Mouse (Mus musculus): Measurements from ENCODE around the gene Prl8a8. TPM values are rescaled to one million over a fixed set of nuclear protein-coding genes. Genes with fewer than 3 reads are reported as not detected.

The Prl8a8 gene
- not detected in 2 replicates for polyA plus RNA-seq (2012; ENCODE audit: insufficient read depth, insufficient read length, missing spikeins)

GRCm38 (mm10) chr13:27513117-27513516 is at the start of gene Prl8a8:
Prl8a8 (minus strand) TSS chr13:27513217.
- H3K4me3 ChIP-seq (ENCODE audit: insufficient read depth, low read length): no peak within 1 kb of the TSS
- H3K4me1 ChIP-seq (ENCODE audit: control insufficient read depth, insufficient read depth, low read length): no peaks in the 10 kb centered on the region
- H3K27ac ChIP-seq (ENCODE audit: insufficient read depth, low read depth, low read length): no peak within 1 kb of the TSS
- no peak for TF ChIP-seq POLR2A (IDR thresholded peaks at IDR 0.05; ENCODE audit: borderline replicate concordance, low read depth, low read length)

DNA sequence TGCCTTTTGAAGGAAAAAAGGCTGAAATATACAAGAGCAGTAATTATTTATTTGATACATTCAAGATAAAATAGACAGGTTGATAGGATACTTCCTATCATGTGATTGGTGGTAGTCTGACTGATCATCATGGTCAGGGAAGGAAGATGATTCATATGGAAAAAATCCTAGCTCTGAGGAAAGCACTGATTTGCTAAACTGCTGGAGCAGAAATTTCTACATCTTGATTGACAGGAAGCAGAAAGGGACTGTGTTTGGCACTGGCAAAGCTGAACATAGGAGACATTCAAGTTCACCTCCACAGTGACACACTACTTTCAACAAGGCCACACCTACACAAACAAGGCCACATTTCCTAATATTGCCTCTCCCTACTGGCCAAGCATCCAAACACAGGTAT is 40.3 kb upstream of the Prl8a8 start:
- Histone ChIP-seq H3K4me1 (ENCODE audit: control insufficient read depth, insufficient read depth, low read length) (no peaks in the 10 kb centered on the region), H3K4me3 (ENCODE audit: insufficient read depth, low read length) (no peak overlapping the region), H3K27ac (ENCODE audit: insufficient read depth, low read depth, low read length) (no peak overlapping the region)
- TF ChIP-seq CTCF (IDR thresholded peaks at IDR 0.05; ENCODE audit: low read depth, low read length): no peak

- TF ChIP-seq CTCF (IDR thresholded peaks at IDR 0.05; ENCODE audit: low read depth, low read length) (no peak), POLR2A (IDR thresholded peaks at IDR 0.05; ENCODE audit: borderline replicate concordance, low read depth, low read length) (no peak)
- H3K4me1 ChIP-seq (ENCODE audit: control insufficient read depth, insufficient read depth, low read length): no peaks in the 10 kb centered on the region
- H3K27ac ChIP-seq (ENCODE audit: insufficient read depth, low read depth, low read length): no peak overlapping the region
- H3K4me3 ChIP-seq (ENCODE audit: insufficient read depth, low read length): no peak overlapping the region
These were observed 10.1 kb upstream of the Prl8a8 start for GRCm38 (mm10) chr13:27523156-27523555.

DNA sequence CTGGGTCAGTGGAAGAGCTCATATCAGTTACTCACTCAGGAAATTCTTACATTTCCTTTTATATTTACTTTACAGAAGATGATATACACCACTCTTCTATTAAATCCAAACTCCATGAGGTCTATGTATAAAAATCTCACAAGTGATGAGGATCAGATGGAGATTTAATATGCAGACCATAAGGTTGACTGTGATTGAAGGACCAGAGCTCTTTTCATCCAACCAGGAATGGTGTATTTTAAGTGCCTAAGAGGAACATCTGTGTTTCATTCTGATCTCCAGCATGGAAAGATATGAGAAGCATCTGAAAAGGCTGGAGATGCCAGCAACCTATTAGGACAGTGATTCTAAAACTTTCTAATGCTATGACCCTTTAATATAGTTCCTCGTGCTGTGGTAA is 5.4 kb downstream of the Prl8a8 start:
- Histone ChIP-seq H3K27ac (ENCODE audit: insufficient read depth, low read depth, low read length) (no peak overlapping the region), H3K4me3 (ENCODE audit: insufficient read depth, low read length) (no peak overlapping the region)
- TF ChIP-seq POLR2A (IDR thresholded peaks at IDR 0.05; ENCODE audit: borderline replicate concordance, low read depth, low read length): no peak
- TF ChIP-seq CTCF (IDR thresholded peaks at IDR 0.05; ENCODE audit: low read depth, low read length): no peak

More for the DNA sequence above, 5.4 kb downstream of the Prl8a8 start:
- no peaks in the 10 kb centered on the region for H3K4me1 ChIP-seq (ENCODE audit: control insufficient read depth, insufficient read depth, low read length)

Other genes starting within 250 kb of the Prl8a8 start
- gene Prl6a1, start 200.6 kb downstream of the Prl8a8 start, polyA plus RNA-seq (2012; ENCODE audit: insufficient read depth, insufficient read length, missing spikeins): not detected in 2 replicates
- not detected in 2 replicates for gene Prl8a2, start 167.5 kb downstream of the Prl8a8 start, polyA plus RNA-seq (2012; ENCODE audit: insufficient read depth, insufficient read length, missing spikeins)
- not detected in 2 replicates for gene Prl2b1, start 122.4 kb downstream of the Prl8a8 start, polyA plus RNA-seq (2012; ENCODE audit: insufficient read depth, insufficient read length, missing spikeins)
- gene Prl8a6, start 74.5 kb downstream of the Prl8a8 start, polyA plus RNA-seq (2012; ENCODE audit: insufficient read depth, insufficient read length, missing spikeins): not detected in 2 replicates
- not detected in 2 replicates for gene Prl8a9, start 51.4 kb upstream of the Prl8a8 start, polyA plus RNA-seq (2012; ENCODE audit: insufficient read depth, insufficient read length, missing spikeins)
- gene Prl8a1, start 69.0 kb upstream of the Prl8a8 start, polyA plus RNA-seq (2012; ENCODE audit: insufficient read depth, insufficient read length, missing spikeins): not detected in 2 replicates
- gene Prl7b1, start 97.4 kb upstream of the Prl8a8 start, polyA plus RNA-seq (2012; ENCODE audit: insufficient read depth, insufficient read length, missing spikeins): not detected in 2 replicates
- gene Prl7a1, start 129.3 kb upstream of the Prl8a8 start, polyA plus RNA-seq (2012; ENCODE audit: insufficient read depth, insufficient read length, missing spikeins): not detected in 2 replicates
- not detected in 2 replicates for gene Prl7a2, start 154.8 kb upstream of the Prl8a8 start, polyA plus RNA-seq (2012; ENCODE audit: insufficient read depth, insufficient read length, missing spikeins)
- not detected in 2 replicates for gene Prl7d1, start 203.5 kb upstream of the Prl8a8 start, polyA plus RNA-seq (2012; ENCODE audit: insufficient read depth, insufficient read length, missing spikeins)

Data from bone marrow macrophage, adult 2 months (primary cell).